Mouse (Mus musculus) brain, adult 10 weeks (tissue): ENCODE results near the gene Hcfc2. TPM values are rescaled to one million over a fixed set of nuclear protein-coding genes. Genes with fewer than 3 reads are reported as not detected.

ENCODE experiments used
- polyA plus RNA-seq: library from polyadenylated mRNA; stranded (reverse); fragments of 350-450 nt; fragmentation: Illumina TruSeq; extraction: RNeasy Lipid Tissue Mini Kit (QIAGEN cat#74804); gene quantifications from one replicate; pipeline ENCODE4 v1.2.3, GENCODE M21; 2015; ENCODE audit warnings: low read depth, low replicate concordance

Gene Hcfc2
- polyA plus RNA-seq, result 33.6 TPM

GRCm38 (mm10) chr10:82695956-82696355 lies at the start of gene Hcfc2:
TSS of gene Hcfc2 (plus strand) at chr10:82696160.

GRCm38 (mm10) chr10:82690494-82690893 lies 5.5 kb upstream of the Hcfc2 start, which contains the start of gene Glt8d2:
TSS of gene Glt8d2 (minus strand) at chr10:82690650.

GRCm38 (mm10) chr10:82763840-82764631 lies 68.1 kb downstream of the Hcfc2 start, which contains the start of gene Nfyb:
TSS of gene Nfyb (minus strand) at chr10:82764144.

Other genes starting within 250 kb of the Hcfc2 start
- gene Gm1553, start 203.5 kb upstream of the Hcfc2 start, polyA plus RNA-seq, result not detected
- 26.6 TPM for gene 1190007I07Rik, start 72.9 kb upstream of the Hcfc2 start, polyA plus RNA-seq
- 43.4 TPM for gene Tdg, start 66.3 kb upstream of the Hcfc2 start, polyA plus RNA-seq
- 21.0 TPM for gene Glt8d2, start 5.5 kb upstream of the Hcfc2 start, polyA plus RNA-seq
- gene Nfyb, start 68.0 kb downstream of the Hcfc2 start, polyA plus RNA-seq, result 55.4 TPM
- gene Txnrd1, start 137.8 kb downstream of the Hcfc2 start, polyA plus RNA-seq, result 49.7 TPM
- 0.59 TPM for gene Eid3, start 170.5 kb downstream of the Hcfc2 start, polyA plus RNA-seq